Mouse (Mus musculus): ENCODE results near the gene Atp5e. TPM values are rescaled to one million over a fixed set of nuclear protein-coding genes. Genes with fewer than 3 reads are reported as not detected.
A peak's percentile ranks its signal among the peaks of the same experiment; 100 is the strongest.

Atp5e gene
- polyA plus RNA-seq, 1 experiment from 2014 or later = 554 TPM

DNA sequence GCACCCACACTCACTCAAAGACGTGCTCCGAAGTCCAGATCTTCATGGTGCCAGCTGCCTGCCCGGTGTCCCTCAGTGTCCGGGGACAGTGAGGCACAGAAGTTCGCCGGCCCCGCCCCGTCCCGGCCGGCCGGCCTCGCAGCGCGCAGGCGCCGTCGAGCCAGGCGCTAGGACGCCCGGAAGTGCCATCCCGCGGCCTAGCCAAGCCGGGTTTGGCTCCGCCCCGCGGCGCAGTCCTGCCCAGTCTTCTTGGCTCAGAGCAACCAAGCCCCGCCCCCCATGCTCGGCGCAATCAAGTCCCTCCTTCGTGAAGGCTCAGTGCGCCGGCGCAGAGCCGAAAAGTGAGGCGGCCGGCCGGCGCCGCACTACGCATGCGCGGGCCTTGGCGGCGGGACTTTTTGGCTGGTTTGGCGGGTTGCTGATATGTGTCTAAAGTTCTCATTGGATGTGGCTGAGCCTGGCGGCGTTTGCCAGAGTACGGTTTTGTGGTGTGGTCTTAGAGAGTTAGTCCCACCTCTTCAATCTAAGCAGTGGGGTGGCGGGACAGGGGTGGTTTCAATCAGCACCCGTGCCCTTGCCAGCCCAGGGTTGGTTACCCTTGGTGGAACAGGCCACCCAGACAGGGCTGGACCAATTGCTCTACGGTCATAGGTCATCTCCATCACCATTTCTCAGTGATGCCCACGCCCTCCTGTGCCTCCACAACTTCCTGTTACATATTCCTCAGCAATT is 9.1 kb upstream of the Atp5e start, which contains the start of gene Prelid3b:
Gene Prelid3b (minus strand): TSS at position 264 of the 732 bp plus-strand sequence.
- peak; percentile 99 for DNase-seq (ENCODE audit: extremely low spot score, low spot score)
- Histone ChIP-seq H3K4me3 (peak within 1 kb of the TSS; percentile 87), H3K4me1 (peaks cover 24% of the 10 kb centered on the region), H3K27me3 (ENCODE audit: poor library complexity, severe bottlenecking) (no peaks in the 10 kb centered on the region), H3K27ac (peak within 1 kb of the TSS; percentile 91), H3K36me3 (replicated peaks) (peaks cover 37% of the 10 kb centered on the region), H3K9me3 (no peaks in the 10 kb centered on the region)
- 1% methylated on average over 53 of the region's 53 CpGs for WGBS

DNA sequence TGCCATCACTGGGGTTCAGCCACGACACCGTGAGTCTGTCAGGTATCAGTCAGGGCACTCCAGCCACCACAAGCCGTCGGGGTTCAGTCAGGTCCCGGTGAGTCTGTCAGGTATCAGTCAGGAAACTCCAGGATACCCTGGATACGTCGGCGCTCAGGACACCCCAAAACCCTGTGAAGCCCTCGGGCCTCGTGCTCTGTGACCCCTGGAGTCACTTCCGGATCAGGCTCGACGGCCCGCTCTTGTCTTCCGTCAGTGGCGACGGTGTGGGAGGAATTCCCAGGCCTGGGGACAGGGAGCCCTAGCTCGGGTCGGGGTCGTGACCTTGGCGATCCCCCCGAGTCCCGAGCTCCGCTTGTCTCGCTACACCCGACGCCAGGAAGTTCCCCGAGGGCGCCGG is 8.5 kb upstream of the Atp5e start:
- Histone ChIP-seq H3K27ac (peak overlapping the region; percentile 91), H3K4me3 (peak overlapping the region; percentile 87), H3K4me1 (peaks cover 24% of the 10 kb centered on the region), H3K9me3 (no peaks in the 10 kb centered on the region), H3K36me3 (replicated peaks) (peaks cover 42% of the 10 kb centered on the region), H3K27me3 (ENCODE audit: poor library complexity, severe bottlenecking) (no peaks in the 10 kb centered on the region)
- 8% methylated on average over 30 of the region's 30 CpGs for WGBS
- DNase-seq (ENCODE audit: extremely low spot score, low spot score) = no peak

DNA sequence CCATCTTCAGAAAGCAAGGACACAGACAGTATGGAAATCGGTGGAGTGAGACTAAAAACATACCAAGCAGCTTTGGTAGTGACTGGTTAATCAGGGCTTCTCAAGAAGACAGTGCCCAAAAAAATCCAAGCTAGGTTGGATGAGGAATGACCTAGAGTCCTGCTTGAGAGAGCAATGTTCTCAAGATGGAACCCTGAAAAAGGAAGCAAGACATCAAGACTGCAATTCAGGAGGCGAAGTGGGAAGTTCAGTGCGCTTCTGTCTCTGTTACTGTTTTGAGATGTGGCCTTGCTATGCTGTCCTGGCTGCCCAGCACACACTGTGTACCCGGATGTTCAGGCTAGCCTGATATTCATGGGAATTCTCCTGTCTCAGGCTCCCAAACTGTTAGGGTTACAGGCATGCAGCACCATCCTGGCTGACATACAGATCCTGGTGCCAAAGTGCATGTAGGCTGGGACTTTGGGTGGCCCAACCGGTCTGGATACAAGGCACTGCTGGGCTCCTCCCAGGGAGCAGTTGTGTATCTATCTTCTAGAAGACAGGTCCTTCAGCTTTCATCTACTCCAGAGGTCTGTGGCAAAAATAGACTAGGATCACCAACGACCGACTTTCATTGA is 7.0 kb upstream of the Atp5e start:
- H3K4me1 ChIP-seq = peaks cover 24% of the 10 kb centered on the region
- H3K9me3 ChIP-seq = no peaks in the 10 kb centered on the region
- no peaks in the 10 kb centered on the region for H3K27me3 ChIP-seq (ENCODE audit: poor library complexity, severe bottlenecking)
- no peak for DNase-seq (ENCODE audit: extremely low spot score, low spot score)
- no peak overlapping the region for H3K4me3 ChIP-seq
- WGBS = 97% methylated on average over 7 of the region's 7 CpGs
- H3K27ac ChIP-seq = no peak overlapping the region
- H3K36me3 ChIP-seq (replicated peaks) = peaks cover 57% of the 10 kb centered on the region

- Histone ChIP-seq H3K4me1 (peaks cover 24% of the 10 kb centered on the region), H3K27ac (no peak overlapping the region), H3K9me3 (no peaks in the 10 kb centered on the region), H3K36me3 (replicated peaks) (peaks cover 63% of the 10 kb centered on the region), H3K4me3 (no peak overlapping the region), H3K27me3 (ENCODE audit: poor library complexity, severe bottlenecking) (no peaks in the 10 kb centered on the region)
- no peak for DNase-seq (ENCODE audit: extremely low spot score, low spot score)
- 92% methylated on average over 4 of the region's 4 CpGs for WGBS
Observed at GRCm38 (mm10) chr2:174470333-174470732, 6.4 kb upstream of the Atp5e start.

GRCm38 (mm10) chr2:174463370-174463769 is 535 bp downstream of the Atp5e start:
- H3K4me3 ChIP-seq = peak overlapping the region; percentile 82
- no peaks in the 10 kb centered on the region for H3K27me3 ChIP-seq (ENCODE audit: poor library complexity, severe bottlenecking)
- H3K27ac ChIP-seq = peak overlapping the region; percentile 95
- WGBS = 42% methylated on average over 10 of the region's 10 CpGs
- peaks cover 35% of the 10 kb centered on the region for H3K4me1 ChIP-seq
- DNase-seq (ENCODE audit: extremely low spot score, low spot score) = no peak
- peaks cover 69% of the 10 kb centered on the region for H3K36me3 ChIP-seq (replicated peaks)
- H3K9me3 ChIP-seq = no peaks in the 10 kb centered on the region

DNA sequence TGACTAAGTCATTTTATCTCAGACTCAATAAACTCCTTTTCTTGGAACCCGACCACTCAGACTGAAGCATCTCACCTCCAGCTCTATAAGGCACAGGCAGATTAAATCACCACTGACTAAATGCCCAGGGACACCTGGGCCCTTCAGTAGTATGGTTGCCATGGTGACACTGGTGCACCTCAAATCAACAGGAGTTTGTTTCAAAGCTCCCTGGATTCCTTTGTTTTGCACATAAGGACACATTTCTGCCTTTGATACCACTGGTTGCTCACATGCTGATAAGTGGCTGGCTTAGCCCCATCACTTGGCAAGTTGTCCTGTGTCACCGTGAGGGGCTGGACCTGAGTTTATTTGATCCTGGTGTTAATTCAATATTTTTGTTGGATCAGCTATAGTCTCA is 4.5 kb downstream of the Atp5e start:
- Histone ChIP-seq H3K27ac (no peak overlapping the region), H3K9me3 (no peaks in the 10 kb centered on the region), H3K4me3 (no peak overlapping the region), H3K27me3 (ENCODE audit: poor library complexity, severe bottlenecking) (peaks cover 10% of the 10 kb centered on the region; the same call in 1 of the 2 replicates), H3K4me1 (peaks cover 40% of the 10 kb centered on the region), H3K36me3 (replicated peaks) (peaks cover 32% of the 10 kb centered on the region)
- WGBS = 81% methylated on average over 2 of the region's 2 CpGs
- no peak for DNase-seq (ENCODE audit: extremely low spot score, low spot score)

GRCm38 (mm10) chr2:174453681-174454080 is 10.2 kb downstream of the Atp5e start:
- no peak for DNase-seq (ENCODE audit: extremely low spot score, low spot score)
- 74% methylated on average over 7 of the region's 7 CpGs for WGBS
- Histone ChIP-seq H3K9me3 (no peaks in the 10 kb centered on the region), H3K4me3 (no peak overlapping the region), H3K4me1 (peaks cover 7% of the 10 kb centered on the region; the same call in 1 of the 2 replicates), H3K27ac (no peak overlapping the region), H3K27me3 (ENCODE audit: poor library complexity, severe bottlenecking) (peaks cover 10% of the 10 kb centered on the region; the same call in 1 of the 2 replicates), H3K36me3 (replicated peaks) (no peaks in the 10 kb centered on the region)

DNA sequence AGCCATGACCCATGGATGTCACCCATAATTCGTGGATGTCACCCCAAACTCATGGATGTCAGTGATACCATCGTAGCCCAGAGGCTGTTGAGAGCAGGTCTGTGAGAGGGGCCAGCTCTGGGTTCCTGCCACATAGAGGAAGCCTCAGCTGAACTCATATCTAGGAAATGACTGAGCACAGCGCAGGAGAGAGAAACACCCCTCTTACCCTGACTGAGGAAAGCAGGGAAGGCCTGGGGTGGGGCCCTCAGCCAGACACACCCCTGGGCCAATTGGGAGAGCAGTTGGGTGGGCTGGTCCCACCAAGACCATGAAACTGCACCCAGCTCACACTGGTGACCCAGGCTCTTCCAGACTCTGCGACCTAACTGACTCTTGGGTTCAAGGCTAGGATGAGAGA is 13.6 kb downstream of the Atp5e start, which contains the start of gene Tubb1:
Gene Tubb1 (plus strand): TSS at position 343 of the 400 bp plus-strand sequence.
- no peak for DNase-seq (ENCODE audit: extremely low spot score, low spot score)
- Histone ChIP-seq H3K36me3 (replicated peaks) (no peaks in the 10 kb centered on the region), H3K27ac (no peak within 1 kb of the TSS), H3K9me3 (no peaks in the 10 kb centered on the region), H3K4me1 (peaks cover 10% of the 10 kb centered on the region), H3K27me3 (ENCODE audit: poor library complexity, severe bottlenecking) (no peaks in the 10 kb centered on the region; the same call in 1 of the 2 replicates), H3K4me3 (no peak within 1 kb of the TSS)
- WGBS = 81% methylated on average over 4 of the region's 4 CpGs

DNA sequence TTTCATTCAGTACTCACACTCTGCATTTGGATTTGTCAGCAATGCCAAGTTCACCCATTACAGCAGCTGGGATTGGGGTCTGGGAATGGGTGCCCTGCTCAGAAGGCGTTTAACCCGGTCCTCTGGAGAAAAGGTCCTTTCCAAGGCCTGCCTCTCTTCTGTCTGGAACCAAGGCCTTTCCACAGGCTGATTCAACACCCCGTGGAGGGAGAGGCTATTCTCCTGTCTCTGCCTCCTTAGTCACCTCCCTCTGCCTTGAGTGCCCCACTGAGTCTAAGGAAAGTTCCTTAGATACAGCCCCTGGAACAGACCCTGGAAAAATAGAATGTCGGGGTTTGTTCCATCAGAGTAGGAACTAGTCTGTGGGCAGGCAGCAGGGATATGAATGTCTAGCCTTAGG is 15.5 kb downstream of the Atp5e start:
- Histone ChIP-seq H3K27ac (no peak overlapping the region), H3K4me3 (no peak overlapping the region), H3K4me1 (peaks cover 11% of the 10 kb centered on the region), H3K9me3 (no peaks in the 10 kb centered on the region), H3K27me3 (ENCODE audit: poor library complexity, severe bottlenecking) (no peaks in the 10 kb centered on the region; the same call in 1 of the 2 replicates), H3K36me3 (replicated peaks) (no peaks in the 10 kb centered on the region)
- WGBS = 92% methylated on average over 4 of the region's 4 CpGs
- DNase-seq (ENCODE audit: extremely low spot score, low spot score) = no peak

DNA sequence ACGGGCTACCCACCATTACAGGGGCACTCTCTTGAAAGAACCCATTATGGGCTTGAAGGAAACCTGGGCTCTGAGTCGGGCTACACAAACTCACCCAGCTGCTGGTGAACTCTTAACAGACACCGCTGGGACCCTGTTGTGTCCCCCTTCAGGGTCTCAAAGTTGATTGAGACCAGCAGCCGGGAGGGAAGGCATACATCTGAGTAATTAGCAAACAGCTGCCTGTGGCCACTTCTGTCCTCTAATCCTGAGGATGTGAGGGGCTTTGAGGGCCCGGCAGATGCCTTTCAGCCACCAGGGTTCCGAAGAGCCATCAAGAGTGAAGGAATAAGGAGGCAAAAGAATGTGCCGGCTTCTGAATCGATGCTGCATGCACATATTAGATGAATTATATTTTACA is 17.0 kb downstream of the Atp5e start:
- Histone ChIP-seq H3K4me1 (peaks cover 16% of the 10 kb centered on the region), H3K9me3 (no peaks in the 10 kb centered on the region), H3K27ac (no peak overlapping the region), H3K36me3 (replicated peaks) (no peaks in the 10 kb centered on the region), H3K4me3 (no peak overlapping the region), H3K27me3 (ENCODE audit: poor library complexity, severe bottlenecking) (no peaks in the 10 kb centered on the region; the same call in 1 of the 2 replicates)
- no peak for DNase-seq (ENCODE audit: extremely low spot score, low spot score)
- 62% methylated on average over 8 of the region's 8 CpGs for WGBS

- DNase-seq (ENCODE audit: extremely low spot score, low spot score) = no peak
- H3K9me3 ChIP-seq = no peaks in the 10 kb centered on the region
- no peak overlapping the region for H3K4me3 ChIP-seq
- H3K27me3 ChIP-seq (ENCODE audit: poor library complexity, severe bottlenecking) = no peaks in the 10 kb centered on the region; the same call in 1 of the 2 replicates
- H3K36me3 ChIP-seq (replicated peaks) = no peaks in the 10 kb centered on the region
- H3K4me1 ChIP-seq = peaks cover 16% of the 10 kb centered on the region
- WGBS = 60% methylated on average over 7 of the region's 7 CpGs
- peak overlapping the region; percentile 35; the same call in 1 of the 2 replicates for H3K27ac ChIP-seq
Observed at GRCm38 (mm10) chr2:174446492-174446891, 17.4 kb downstream of the Atp5e start.

DNA sequence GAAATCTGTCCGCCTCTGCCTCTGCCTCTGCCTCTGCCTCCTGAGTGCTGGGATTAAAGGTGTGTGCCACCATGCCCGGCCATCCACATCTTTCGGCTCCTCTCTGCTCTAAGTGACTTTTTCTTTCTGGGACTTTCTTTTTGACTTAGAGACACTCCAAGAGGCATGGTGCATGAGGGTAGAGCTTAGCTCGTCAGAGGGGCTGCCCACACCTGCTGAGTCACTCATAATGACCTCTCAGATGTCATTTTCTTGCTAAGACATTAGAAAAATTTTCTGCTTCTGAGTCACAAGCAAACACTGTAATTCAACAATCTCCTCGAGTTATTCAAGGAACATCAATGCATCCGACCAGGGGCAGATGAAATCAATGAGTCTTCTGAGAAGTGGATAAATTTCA is 18.9 kb downstream of the Atp5e start:
- H3K27ac ChIP-seq = no peak overlapping the region
- WGBS = 89% methylated on average over 6 of the region's 6 CpGs
- DNase-seq (ENCODE audit: extremely low spot score, low spot score) = no peak
- H3K4me1 ChIP-seq = peaks cover 16% of the 10 kb centered on the region
- H3K9me3 ChIP-seq = no peaks in the 10 kb centered on the region
- no peaks in the 10 kb centered on the region; the same call in 1 of the 2 replicates for H3K27me3 ChIP-seq (ENCODE audit: poor library complexity, severe bottlenecking)
- H3K36me3 ChIP-seq (replicated peaks) = no peaks in the 10 kb centered on the region
- no peak overlapping the region for H3K4me3 ChIP-seq

- DNase-seq (ENCODE audit: extremely low spot score, low spot score) = no peak
- no peaks in the 10 kb centered on the region for H3K36me3 ChIP-seq (replicated peaks)
- H3K9me3 ChIP-seq = no peaks in the 10 kb centered on the region
- 91% methylated on average over 7 of the region's 7 CpGs for WGBS
- peaks cover 20% of the 10 kb centered on the region for H3K4me1 ChIP-seq
- no peaks in the 10 kb centered on the region; the same call in 1 of the 2 replicates for H3K27me3 ChIP-seq (ENCODE audit: poor library complexity, severe bottlenecking)
- H3K4me3 ChIP-seq = no peak overlapping the region
- H3K27ac ChIP-seq = no peak overlapping the region
Observed at GRCm38 (mm10) chr2:174444359-174444758, 19.5 kb downstream of the Atp5e start.
